Mouse (Mus musculus) MEL (cell line): Measurements from ENCODE around the gene Aldh3b2. TPM values are rescaled to one million over a fixed set of nuclear protein-coding genes. Genes with fewer than 3 reads are reported as not detected.

ENCODE experiments used
- DNase-seq: peaks from one replicate; pipeline ENCODE4 v3.0.0; 2011; ENCODE audit warnings: low read depth, low spot score
- H3K27ac ChIP-seq: 2 replicates; pipeline ENCODE4 v1.5.1; 2012; ENCODE audit warnings: low read depth, mild to moderate bottlenecking, control low read depth, low read length, moderate library complexity; ENCODE audit not compliant: control insufficient read depth
- H3K27me3 ChIP-seq, 2 experiments: fragments of 150-350 bp in 1 of 2; sonication (generic) in 1 of 2; 2 replicates each; pipeline ENCODE4 v1.6.1; 2012; ENCODE audit warnings: low read length in 2 of 2, mild to moderate bottlenecking in 2 of 2, improper control_type of control experiment in 1 of 2, moderate library complexity in 1 of 2; ENCODE audit not compliant: insufficient read depth in 2 of 2, control insufficient read depth in 1 of 2
- H3K36me3 ChIP-seq, 2 experiments: 2 replicates each; pipeline ENCODE4 v1.6.1; 2012 to 2014; ENCODE audit warnings: low read length in 2 of 2, improper control_type of control experiment in 1 of 2, inconsistent platforms in 1 of 2, mild to moderate bottlenecking in 1 of 2; ENCODE audit not compliant: insufficient read depth in 2 of 2, control insufficient read depth in 1 of 2
- H3K4me1 ChIP-seq, 2 experiments: fragments of 150-350 bp in 1 of 2; sonication (generic) in 1 of 2; 2 replicates each; pipeline ENCODE4 v1.6.1; 2012; ENCODE audit warnings: low read length in 2 of 2, improper control_type of control experiment in 1 of 2, mild to moderate bottlenecking in 1 of 2; ENCODE audit not compliant: insufficient read depth in 2 of 2, control insufficient read depth in 1 of 2
- H3K4me3 ChIP-seq, 2 experiments: fragments of 150-350 bp in 1 of 2; sonication (generic) in 1 of 2; 2 replicates each; pipeline ENCODE4 v1.5.1; 2012; ENCODE audit warnings: low read depth in 2 of 2, low read length in 2 of 2, mild to moderate bottlenecking in 2 of 2, moderate library complexity in 2 of 2, control low read depth in 1 of 2, improper control_type of control experiment in 1 of 2; ENCODE audit not compliant: control insufficient read depth in 1 of 2, insufficient read depth in 1 of 2
- H3K79me2 ChIP-seq: 2 replicates; pipeline ENCODE4 v1.6.1; 2012; ENCODE audit warnings: mild to moderate bottlenecking, low read length, moderate library complexity; ENCODE audit not compliant: control insufficient read depth, poor library complexity, insufficient read depth
- H3K9ac ChIP-seq: 2 replicates; pipeline ENCODE4 v1.6.1; 2012; ENCODE audit warnings: low read depth, mild to moderate bottlenecking, control low read depth, low read length, moderate library complexity; ENCODE audit not compliant: control insufficient read depth, poor library complexity, severe bottlenecking
- H3K9me3 ChIP-seq: fragments of 150-350 bp; sonication (generic); replicated peaks from 2 replicates; pipeline ENCODE4 v1.6.1; 2012; ENCODE audit warnings: mild to moderate bottlenecking, low read length, improper control_type of control experiment, moderate library complexity; ENCODE audit not compliant: insufficient read depth
- CHD2 ChIP-seq: IDR thresholded peaks from 2 replicates; pipeline ENCODE4 v1.6.1; 2011; ENCODE audit warnings: low read length, improper control_type of control experiment
- CTCF ChIP-seq, 3 experiments: IDR thresholded peaks in 2 of 3; conservative IDR thresholded peaks in 1 of 3; 2 replicates each; pipeline ENCODE4 v1.5.1; 2011 to 2012; ENCODE audit warnings: low read length in 3 of 3, low read depth in 2 of 3, mild to moderate bottlenecking in 2 of 3, improper control_type of control experiment in 1 of 3, inconsistent platforms in 1 of 3, mixed read lengths in 1 of 3, moderate library complexity in 1 of 3; ENCODE audit not compliant: control insufficient read depth in 1 of 3, insufficient read depth in 1 of 3, poor library complexity in 1 of 3, severe bottlenecking in 1 of 3
- E2F4 ChIP-seq: IDR thresholded peaks from 2 replicates; pipeline ENCODE4 v1.6.1; 2011; ENCODE audit warnings: low read depth, low read length, improper control_type of control experiment, borderline replicate concordance
- ETS1 ChIP-seq: IDR thresholded peaks from 2 replicates; pipeline ENCODE4 v1.6.1; 2012; ENCODE audit warnings: low read depth, mild to moderate bottlenecking, inconsistent platforms, low read length, improper control_type of control experiment, moderate library complexity
- GATA1 ChIP-seq: IDR thresholded peaks from 2 replicates; pipeline ENCODE4 v1.6.1; 2011; ENCODE audit warnings: low read depth, low read length, improper control_type of control experiment
- HCFC1 ChIP-seq: IDR thresholded peaks from 2 replicates; pipeline ENCODE4 v1.6.1; 2012; ENCODE audit warnings: low read depth, mild to moderate bottlenecking, inconsistent platforms, low read length, improper control_type of control experiment, moderate library complexity
- KAT2A ChIP-seq: conservative IDR thresholded peaks from 2 replicates; pipeline ENCODE4 v1.6.1; 2012; ENCODE audit warnings: low read depth, low read length, improper control_type of control experiment, inconsistent platforms
- MAFK ChIP-seq: IDR thresholded peaks from 2 replicates; pipeline ENCODE4 v1.6.1; 2011; ENCODE audit warnings: low read depth, mild to moderate bottlenecking, low read length, improper control_type of control experiment, borderline replicate concordance
- MAX ChIP-seq: IDR thresholded peaks from 2 replicates; pipeline ENCODE4 v1.6.1; 2011; ENCODE audit warnings: low read length, improper control_type of control experiment
- MAZ ChIP-seq: IDR thresholded peaks from 2 replicates; pipeline ENCODE4 v1.6.1; 2012; ENCODE audit warnings: low read depth, mild to moderate bottlenecking, inconsistent platforms, low read length, improper control_type of control experiment
- MEF2A ChIP-seq: IDR thresholded peaks from 2 replicates; pipeline ENCODE4 v1.6.1; 2014; ENCODE audit warnings: low read depth, mild to moderate bottlenecking, inconsistent platforms, low read length, improper control_type of control experiment; ENCODE audit not compliant: poor library complexity, insufficient replicate concordance, severe bottlenecking; ENCODE audit errors: extremely low read depth
- MXI1 ChIP-seq: IDR thresholded peaks from 2 replicates; pipeline ENCODE4 v1.6.1; 2011; ENCODE audit warnings: mild to moderate bottlenecking, low read depth, low read length, improper control_type of control experiment
- MYC ChIP-seq: IDR thresholded peaks from 2 replicates; pipeline ENCODE4 v1.6.1; 2011; ENCODE audit warnings: low read depth, mild to moderate bottlenecking, low read length, improper control_type of control experiment, moderate library complexity
- NELFE ChIP-seq: IDR thresholded peaks from 2 replicates; pipeline ENCODE4 v1.6.1; 2011; ENCODE audit warnings: low read depth, low read length, improper control_type of control experiment
- POLR2A ChIP-seq, 2 experiments: IDR thresholded peaks; 2 replicates each; pipeline ENCODE4 v1.6.1; 2011 to 2012; ENCODE audit warnings: low read length in 2 of 2, mild to moderate bottlenecking in 2 of 2, control low read depth in 1 of 2, improper control_type of control experiment in 1 of 2, low read depth in 1 of 2, moderate library complexity in 1 of 2; ENCODE audit not compliant: control insufficient read depth in 1 of 2, insufficient read depth in 1 of 2, poor library complexity in 1 of 2
- POLR2AphosphoS5 ChIP-seq: IDR thresholded peaks from 2 replicates; pipeline ENCODE4 v1.6.1; 2012; ENCODE audit warnings: low read depth, borderline replicate concordance, mild to moderate bottlenecking, inconsistent platforms, low read length, moderate library complexity, mixed read lengths
- SIN3A ChIP-seq: IDR thresholded peaks from 2 replicates; pipeline ENCODE4 v1.6.1; 2012; ENCODE audit warnings: low read length, improper control_type of control experiment, inconsistent platforms
- SMC3 ChIP-seq: IDR thresholded peaks from 2 replicates; pipeline ENCODE4 v1.6.1; 2011; ENCODE audit warnings: low read depth, low read length, improper control_type of control experiment
- TCF12 ChIP-seq: IDR thresholded peaks from 2 replicates; pipeline ENCODE4 v1.6.1; 2014; ENCODE audit warnings: low read depth, mild to moderate bottlenecking, inconsistent platforms, low read length, improper control_type of control experiment, moderate library complexity
- UBTF ChIP-seq: IDR thresholded peaks from 2 replicates; pipeline ENCODE4 v1.6.1; 2012; ENCODE audit warnings: low read depth, mild to moderate bottlenecking, inconsistent platforms, low read length, improper control_type of control experiment, moderate library complexity, borderline replicate concordance; ENCODE audit not compliant: insufficient read depth
- USF1 ChIP-seq: IDR thresholded peaks from 2 replicates; pipeline ENCODE4 v1.6.1; 2014; ENCODE audit warnings: low read depth, mild to moderate bottlenecking, inconsistent platforms, low read length, improper control_type of control experiment, moderate library complexity
- USF2 ChIP-seq, 2 experiments: IDR thresholded peaks; 2 replicates each; pipeline ENCODE4 v1.6.1; 2011 to 2012; ENCODE audit warnings: improper control_type of control experiment in 2 of 2, low read length in 2 of 2, borderline replicate concordance in 1 of 2, inconsistent platforms in 1 of 2, low read depth in 1 of 2, mild to moderate bottlenecking in 1 of 2; ENCODE audit not compliant: insufficient read depth in 1 of 2
- ZC3H11A ChIP-seq: IDR thresholded peaks from 2 replicates; pipeline ENCODE4 v1.6.1; 2012; ENCODE audit warnings: low read depth, mild to moderate bottlenecking, inconsistent platforms, low read length, improper control_type of control experiment
- ZMIZ1 ChIP-seq: IDR thresholded peaks from 2 replicates; pipeline ENCODE4 v1.6.1; 2012; ENCODE audit warnings: low read depth, mild to moderate bottlenecking, inconsistent platforms, low read length, improper control_type of control experiment, moderate library complexity
- ZNF384 ChIP-seq: IDR thresholded peaks from 2 replicates; pipeline ENCODE4 v1.6.1; 2012; ENCODE audit warnings: low read depth, mild to moderate bottlenecking, inconsistent platforms, low read length, improper control_type of control experiment
- polyA plus RNA-seq, 2 experiments: library from polyadenylated mRNA; stranded (reverse) in 1 of 2; unstranded in 1 of 2; fragments of >175 nt in 1 of 2; fragments of >200 nt in 1 of 2; gene quantifications; 2 replicates each; pipeline versions ENCODE4 v1.2.1 to v1.2.4; 2012; ENCODE audit warnings: low replicate concordance in 2 of 2, low read depth in 1 of 2; ENCODE audit not compliant: insufficient read length in 2 of 2, insufficient read depth in 1 of 2, missing spikeins in 1 of 2
- total RNA-seq: library from RNA; depleted of rRNA; stranded (reverse); fragments of 300-350 nt; gene quantifications from 2 replicates; pipeline ENCODE4 v1.2.3, GENCODE M21; 2012

Gene Aldh3b2
- total and polyA plus RNA-seq, 3 experiments = not detected

DNA sequence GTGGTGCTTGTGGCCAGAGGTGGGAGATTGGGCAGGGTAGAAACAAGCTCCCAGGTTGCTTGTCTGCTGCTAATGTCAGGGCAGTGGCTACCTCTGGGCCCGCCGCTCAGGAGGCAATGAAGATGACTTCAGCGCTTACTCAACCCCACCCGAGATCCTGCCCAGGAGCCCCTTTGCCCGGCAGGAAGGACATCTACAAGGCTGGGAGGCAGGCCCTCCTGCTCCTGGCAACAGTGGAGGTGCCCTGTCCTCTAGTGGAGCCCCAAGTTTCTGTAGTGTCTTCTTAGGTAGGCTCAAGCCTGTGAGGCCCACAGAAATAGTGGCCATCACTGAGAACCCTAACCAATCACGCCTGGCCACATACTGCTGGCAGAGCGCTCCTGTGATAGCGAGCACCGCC is 33.0 kb downstream of the Aldh3b2 start:
- DNase-seq = no peak
- H3K36me3 ChIP-seq = peaks cover 2% of the 10 kb centered on the region in 2 experiments; a peak in 2 of 4 replicates

DNA sequence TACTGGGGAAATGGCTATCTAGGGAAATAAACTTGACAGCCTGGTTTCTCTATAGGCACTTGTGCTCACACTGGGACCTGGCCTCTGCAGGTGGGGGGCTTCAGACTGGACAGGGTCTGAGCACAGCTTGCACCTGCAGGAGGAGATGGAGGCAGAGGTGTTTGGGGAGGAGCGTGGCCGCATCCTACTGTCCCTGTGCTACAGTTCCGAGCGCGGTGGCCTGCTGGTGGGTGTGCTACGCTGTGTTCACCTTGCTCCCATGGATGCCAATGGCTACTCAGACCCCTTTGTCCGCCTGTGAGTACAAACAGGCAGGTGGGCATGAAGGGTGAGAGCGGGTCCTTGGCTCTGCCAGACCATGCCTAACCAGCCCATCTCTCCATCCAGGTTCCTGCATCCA is 33.8 kb downstream of the Aldh3b2 start:
- Histone ChIP-seq H3K27me3 (no peaks in the 10 kb centered on the region), H3K79me2 (no peaks in the 10 kb centered on the region; the same call in 1 of the 2 replicates), H3K9ac (no peak overlapping the region), H3K4me1 (peaks cover 0 to 6% of the 10 kb centered on the region in 2 experiments; a peak in 2 of 4 replicates), H3K27ac (no peak overlapping the region), H3K9me3 (no peaks in the 10 kb centered on the region), H3K36me3 (peaks cover 2 to 4% of the 10 kb centered on the region in 2 experiments; a peak in 2 of 4 replicates), H3K4me3 (no peak overlapping the region)
- no peak for TF ChIP-seq TCF12
- no peak for TF ChIP-seq ZMIZ1
- TF ChIP-seq NELFE = no peak
- no peak for TF ChIP-seq POLR2A (IDR thresholded peaks at IDR 0.05; ENCODE audit: control insufficient read depth in 1 of 2, insufficient read depth in 1 of 2, low read depth in 1 of 2, low read length in 2 of 2, poor library complexity in 1 of 2)
- no peak for DNase-seq

More for the DNA sequence above, 33.0 kb downstream of the Aldh3b2 start:
- Histone ChIP-seq H3K9ac (no peak overlapping the region), H3K27me3 (no peaks in the 10 kb centered on the region)
- no peak for TF ChIP-seq MXI1
- no peak for TF ChIP-seq POLR2AphosphoS5
- no peak for TF ChIP-seq TCF12
- TF ChIP-seq MAFK = no peak
- TF ChIP-seq USF2 (IDR thresholded peaks at IDR 0.05; ENCODE audit: borderline replicate concordance in 1 of 2, insufficient read depth in 1 of 2, low read depth in 1 of 2, low read length in 2 of 2) = no peak
- TF ChIP-seq E2F4 = no peak
- no peak for TF ChIP-seq MYC
- no peak for TF ChIP-seq MAZ
- no peak for TF ChIP-seq USF1
- no peak for TF ChIP-seq HCFC1
- TF ChIP-seq, all 39 proteins: peak for 0
- Histone ChIP-seq H3K9me3 (no peaks in the 10 kb centered on the region), H3K4me1 (peaks cover 0 to 6% of the 10 kb centered on the region in 2 experiments; a peak in 2 of 4 replicates), H3K27ac (no peak overlapping the region), H3K4me3 (no peak overlapping the region), H3K79me2 (peaks cover 1% of the 10 kb centered on the region; the same call in 1 of the 2 replicates)

DNA sequence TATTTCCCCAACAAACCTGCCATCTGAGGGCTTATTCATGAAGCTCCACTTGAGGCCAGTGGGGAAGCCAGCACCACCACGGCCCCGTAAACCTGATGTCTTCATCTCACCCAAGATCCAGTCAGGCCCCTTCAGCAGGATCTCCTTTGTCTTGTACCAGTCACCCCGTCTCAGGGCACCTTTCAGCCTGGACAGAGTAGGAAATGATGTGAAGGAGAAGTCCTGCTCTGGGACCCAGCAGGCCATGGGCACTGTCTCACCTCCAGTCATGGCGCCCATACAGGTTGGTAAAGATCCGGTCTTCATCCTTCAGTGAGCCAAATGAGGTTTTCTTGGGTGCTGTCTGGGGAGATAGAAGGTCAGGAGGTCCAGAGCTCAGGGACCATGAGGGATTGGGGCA is 39.0 kb downstream of the Aldh3b2 start:
- H3K4me3 ChIP-seq = no peak overlapping the region
- no peak for TF ChIP-seq SMC3
- no peak for TF ChIP-seq ZNF384
- TF ChIP-seq MAZ = no peak
- no peak for TF ChIP-seq ETS1
- TF ChIP-seq KAT2A = no peak
- no peak for TF ChIP-seq MEF2A
- no peak for TF ChIP-seq NELFE
- no peak for TF ChIP-seq GATA1
- no peak for TF ChIP-seq E2F4
- no peak for TF ChIP-seq CTCF (IDR thresholded peaks at IDR 0.05 in 2 of 3, conservative IDR thresholded peaks at IDR 0.05 in 1 of 3; ENCODE audit: control insufficient read depth in 1 of 3, insufficient read depth in 1 of 3, low read depth in 2 of 3, low read length in 3 of 3, poor library complexity in 1 of 3, severe bottlenecking in 1 of 3)
- TF ChIP-seq UBTF = no peak
- no peak for TF ChIP-seq POLR2A (IDR thresholded peaks at IDR 0.05; ENCODE audit: control insufficient read depth in 1 of 2, insufficient read depth in 1 of 2, low read depth in 1 of 2, low read length in 2 of 2, poor library complexity in 1 of 2)
- no peak for TF ChIP-seq HCFC1
- no peak for TF ChIP-seq SIN3A
- no peak for TF ChIP-seq CHD2
- no peak for TF ChIP-seq MAX
- no peak for TF ChIP-seq ZC3H11A
- no peak for TF ChIP-seq USF2 (IDR thresholded peaks at IDR 0.05; ENCODE audit: borderline replicate concordance in 1 of 2, insufficient read depth in 1 of 2, low read depth in 1 of 2, low read length in 2 of 2)

More for the DNA sequence above, 39.0 kb downstream of the Aldh3b2 start:
- Histone ChIP-seq H3K36me3 (peaks cover 2 to 8% of the 10 kb centered on the region in 2 experiments; a peak in 3 of 4 replicates), H3K4me1 (peaks cover 0 to 7% of the 10 kb centered on the region in 2 experiments; a peak in 2 of 4 replicates), H3K79me2 (peaks cover 10% of the 10 kb centered on the region), H3K27ac (no peak overlapping the region), H3K9me3 (no peaks in the 10 kb centered on the region), H3K27me3 (no peaks in the 10 kb centered on the region), H3K9ac (no peak overlapping the region)
- DNase-seq = no peak
